Mouse (Mus musculus) natural killer cell, adult 2 months (primary cell): ENCODE results near the gene Mypn.

ENCODE experiments used
- DNase-seq, 2 experiments: peaks; one replicate each; pipeline ENCODE4 v3.0.0; 2022; ENCODE audit warnings: low spot score in 2 of 2

The Mypn gene

GRCm38 (mm10) chr10:63199008-63199407, 4.7 kb downstream of the Mypn start:
- no peak for DNase-seq

DNA sequence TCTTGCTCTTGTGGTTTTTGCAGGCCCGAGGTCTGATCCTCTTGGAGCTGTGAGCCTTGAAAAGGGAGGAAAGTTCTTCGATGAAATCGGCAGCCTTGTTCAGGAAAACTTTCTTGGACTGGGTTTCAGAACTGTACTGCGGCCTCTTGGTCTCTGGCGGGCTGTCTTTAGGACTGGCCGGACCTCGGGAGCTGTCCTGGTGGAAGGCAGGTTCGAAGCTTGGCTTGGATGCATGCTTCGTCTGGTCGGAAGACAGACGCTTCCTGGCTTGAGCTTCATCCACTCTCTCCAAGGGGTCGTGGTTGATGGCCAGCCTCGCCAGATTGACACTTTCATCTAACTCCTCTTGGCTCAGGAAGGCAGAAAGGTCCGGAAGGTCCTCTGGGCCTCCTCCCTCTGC, 11.0 kb downstream of the Mypn start:
- DNase-seq: no peak

DNA sequence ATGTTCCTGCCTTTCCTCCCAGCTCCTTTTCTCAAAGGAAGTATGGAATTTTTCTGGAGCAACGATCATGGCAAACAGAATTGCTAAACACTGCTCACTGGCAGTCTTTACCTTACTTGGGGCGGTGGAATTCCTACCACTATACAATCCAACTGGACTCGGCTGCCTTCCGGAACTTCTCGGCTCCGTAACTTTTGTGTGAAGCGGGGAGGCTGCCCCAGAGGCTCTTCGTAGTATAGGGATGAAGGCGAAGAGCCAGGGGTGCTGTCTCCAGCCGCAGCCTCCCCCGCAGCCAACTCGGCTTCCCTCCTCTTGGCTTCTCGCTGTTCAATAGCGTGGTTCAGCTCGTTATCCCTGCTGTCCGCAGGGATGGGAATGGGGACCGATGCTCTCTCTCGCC, 11.5 kb downstream of the Mypn start:
- no peak for DNase-seq

- DNase-seq: no peak
These were observed 19.3 kb downstream of the Mypn start for GRCm38 (mm10) chr10:63184451-63184850.

GRCm38 (mm10) chr10:63182177-63182768, 21.5 kb downstream of the Mypn start:
- no peak for DNase-seq

GRCm38 (mm10) chr10:63181166-63181565, 22.6 kb downstream of the Mypn start:
- no peak for DNase-seq

GRCm38 (mm10) chr10:63179524-63179923, 24.2 kb downstream of the Mypn start:
- no peak for DNase-seq

DNA sequence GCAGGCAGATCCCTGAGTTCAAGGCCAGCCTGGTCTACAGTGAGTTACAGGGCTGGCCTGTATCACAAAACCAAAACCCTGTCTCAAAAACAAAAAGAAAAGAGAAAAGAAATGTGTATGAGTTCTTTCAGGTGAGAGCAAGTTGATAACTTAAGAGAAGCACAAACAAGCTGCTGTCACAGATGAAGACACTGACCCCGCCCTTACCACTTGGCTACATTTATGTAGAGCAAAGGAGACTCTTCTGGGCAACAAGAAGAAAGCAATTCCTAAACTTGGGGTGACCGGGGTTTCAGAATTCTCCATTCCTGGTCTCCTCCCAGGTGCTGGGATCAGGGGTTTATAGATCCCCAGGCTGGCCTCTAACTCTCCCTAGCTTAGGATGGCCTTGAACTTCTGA, 25.4 kb downstream of the Mypn start:
- no peak for DNase-seq

DNA sequence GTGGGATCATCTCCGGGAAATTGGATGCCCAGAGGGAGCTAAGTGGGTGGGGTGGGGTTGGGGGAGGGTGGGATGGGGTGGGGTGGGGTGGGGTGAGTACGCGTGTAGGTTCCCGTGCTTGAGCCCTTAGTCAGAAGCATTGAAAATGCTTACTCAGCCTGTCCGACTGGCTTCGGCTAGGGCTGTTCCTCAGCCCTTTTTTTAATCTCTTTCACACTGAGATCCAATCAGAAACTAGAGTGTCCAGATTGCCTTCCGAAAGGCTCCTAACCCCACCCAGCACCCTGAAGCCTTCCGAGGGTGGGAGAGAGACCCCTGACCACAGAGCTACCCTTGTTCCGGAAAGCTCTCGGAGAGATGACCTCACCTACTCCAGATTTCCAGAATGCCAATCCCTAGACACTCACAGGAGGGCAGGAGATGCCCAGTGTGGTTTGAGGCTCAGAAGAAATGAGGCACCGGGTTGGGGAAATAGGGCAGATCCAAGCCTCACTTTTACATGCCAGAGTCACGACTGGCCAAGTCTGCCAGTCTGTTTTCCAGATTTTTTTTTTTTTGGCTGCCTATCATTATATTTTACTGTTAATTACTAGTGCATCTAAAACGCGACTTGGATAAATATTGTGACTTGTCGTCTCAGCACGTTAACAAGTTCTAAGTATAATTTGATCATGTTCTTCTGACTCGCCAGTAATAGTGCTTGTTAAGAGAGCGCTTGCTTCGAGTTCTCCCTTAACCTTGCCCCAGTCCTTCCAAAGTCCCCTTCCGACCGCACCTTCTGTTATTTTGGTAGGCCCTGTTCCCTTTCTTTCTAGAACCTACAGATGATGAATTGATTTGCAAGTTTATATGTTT, 26.2 kb downstream of the Mypn start:
- DNase-seq: no peak

- peak; percentile 3 to 44 for DNase-seq
These were observed 27.3 kb downstream of the Mypn start for GRCm38 (mm10) chr10:63176471-63176931.

- no peak for DNase-seq
These were observed 31.7 kb downstream of the Mypn start for GRCm38 (mm10) chr10:63172089-63172488.

- DNase-seq: no peak
These were observed 34.2 kb downstream of the Mypn start for GRCm38 (mm10) chr10:63169503-63169902.

DNA sequence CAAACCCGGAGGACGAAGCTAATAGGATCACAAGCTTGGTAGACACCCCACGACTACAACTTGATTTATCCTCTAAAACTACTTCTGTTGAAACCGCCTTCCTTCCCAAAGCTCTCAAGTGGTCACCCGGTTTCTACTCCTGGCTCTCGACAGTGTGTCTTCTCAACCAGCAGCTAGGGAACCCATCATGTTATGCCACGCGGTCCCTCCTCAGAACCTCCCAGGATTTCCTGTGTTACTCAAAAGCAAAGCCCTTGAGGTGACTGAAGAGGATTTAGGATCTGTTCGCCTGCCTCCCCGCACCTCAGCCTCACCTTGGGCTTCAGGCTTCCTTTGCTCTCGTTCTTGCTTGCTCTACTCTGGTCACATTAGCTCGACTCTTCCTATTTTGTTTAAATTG, 35.6 kb downstream of the Mypn start:
- DNase-seq: no peak

GRCm38 (mm10) chr10:63167241-63167995, 36.3 kb downstream of the Mypn start:
- no peak for DNase-seq

GRCm38 (mm10) chr10:63165752-63166412, 37.9 kb downstream of the Mypn start:
- DNase-seq: no peak

GRCm38 (mm10) chr10:63161240-63161639, 42.5 kb downstream of the Mypn start:
- no peak for DNase-seq

DNA sequence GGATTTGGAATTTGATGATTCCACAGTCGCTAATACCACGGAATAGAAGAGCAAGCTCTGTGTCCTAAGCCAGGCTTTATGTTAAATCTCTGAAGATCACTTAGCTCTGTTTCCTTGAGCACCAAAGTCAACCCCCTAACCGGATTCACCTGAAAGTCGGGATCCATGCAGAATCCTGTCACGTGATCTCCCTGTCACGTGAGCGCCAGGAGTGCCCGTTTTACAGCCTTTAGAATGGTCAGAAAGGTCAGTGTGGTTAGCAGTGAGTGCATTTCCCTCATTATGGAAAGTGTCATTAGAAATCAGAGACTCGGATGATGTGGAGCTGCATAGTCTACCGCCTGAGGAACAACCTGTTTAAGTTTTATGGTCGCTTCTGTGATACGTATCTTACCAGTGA, 43.1 kb downstream of the Mypn start:
- DNase-seq: no peak

DNA sequence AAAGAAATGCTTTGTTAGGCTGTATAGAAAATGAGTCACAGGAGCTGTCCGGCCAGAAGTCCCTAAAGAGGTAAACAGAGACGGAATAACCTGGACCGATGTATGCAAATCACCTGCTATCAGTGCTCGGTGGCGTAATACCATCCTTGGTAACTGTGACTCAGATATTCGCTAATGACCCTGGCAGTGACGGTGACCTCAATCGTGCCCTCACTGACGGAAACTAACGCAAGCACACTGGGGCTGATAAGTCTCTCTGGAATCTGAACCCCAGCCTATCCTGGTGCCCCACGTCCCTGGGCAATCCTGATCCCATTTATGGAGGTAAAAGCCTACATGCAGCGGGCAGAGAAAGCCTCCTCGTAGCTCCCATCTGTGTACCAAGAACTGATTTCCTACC, 45.6 kb downstream of the Mypn start:
- DNase-seq: no peak

GRCm38 (mm10) chr10:63157491-63157890, 46.3 kb downstream of the Mypn start:
- DNase-seq: no peak

DNA sequence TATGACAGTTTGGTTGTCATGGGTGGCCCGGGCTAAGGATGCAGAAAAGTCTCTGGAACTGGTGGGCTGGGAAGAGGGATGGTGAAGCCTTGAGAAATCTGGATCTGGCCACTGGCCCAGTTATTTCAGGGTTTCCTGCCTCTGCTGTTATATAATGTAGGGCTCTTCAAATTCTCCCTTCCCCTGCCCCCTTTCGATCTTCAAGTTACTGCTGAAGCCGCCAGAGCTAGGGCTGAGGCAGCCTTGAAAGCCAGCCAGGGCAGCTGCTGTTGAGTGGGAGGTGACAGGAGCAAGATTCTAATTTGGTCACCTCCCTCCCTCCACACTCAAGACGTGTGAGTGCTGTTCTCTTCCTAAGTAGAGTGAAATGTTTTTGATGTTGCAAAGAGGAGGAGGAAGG, 46.8 kb downstream of the Mypn start:
- no peak for DNase-seq

DNA sequence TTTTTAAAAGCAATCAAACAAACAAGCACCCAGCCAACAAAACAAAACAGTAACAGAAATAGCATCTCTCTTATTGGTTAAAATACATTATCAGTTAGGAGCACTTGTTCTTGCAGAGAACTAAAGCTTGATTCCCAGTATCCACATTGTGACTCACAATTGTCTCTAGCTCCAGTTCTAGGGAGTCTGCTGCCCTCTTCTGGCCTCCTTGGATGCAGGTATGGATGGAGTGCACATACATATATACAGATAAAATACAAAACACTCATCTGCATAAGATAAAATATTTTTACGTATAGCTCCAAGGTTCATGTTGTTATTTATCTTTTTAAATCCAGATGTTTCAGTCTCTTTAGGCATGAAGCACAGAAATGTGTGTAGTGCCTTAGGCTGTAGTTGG, 47.4 kb downstream of the Mypn start:
- no peak for DNase-seq
